Mouse (Mus musculus): ENCODE results near the gene Wdr25. TPM values are rescaled to one million over a fixed set of nuclear protein-coding genes. Genes with fewer than 3 reads are reported as not detected.
A peak's percentile ranks its signal among the peaks of the same experiment; 100 is the strongest.

Gene Wdr25
- total RNA-seq, 2 experiments from 2014 or later, result 5.8 to 8.1 TPM

GRCm38 (mm10) chr12:108937506-108937905 lies 44.1 kb downstream of the Wdr25 start:
- DNase-seq, result no peak

- no peak for DNase-seq
Observed at GRCm38 (mm10) chr12:108938844-108939243, 45.4 kb downstream of the Wdr25 start.

GRCm38 (mm10) chr12:108939317-108939716 lies 45.9 kb downstream of the Wdr25 start:
- DNase-seq, result no peak

GRCm38 (mm10) chr12:108940255-108940654 lies 46.8 kb downstream of the Wdr25 start:
- DNase-seq, result no peak

GRCm38 (mm10) chr12:108941282-108941681 lies 47.9 kb downstream of the Wdr25 start:
- no peak for DNase-seq

- DNase-seq, result peak in 1 of 2 experiments; percentile 10
Observed at GRCm38 (mm10) chr12:108942203-108942923, 48.9 kb downstream of the Wdr25 start.

GRCm38 (mm10) chr12:108953011-108953550 lies 59.6 kb downstream of the Wdr25 start:
- no peak for DNase-seq

GRCm38 (mm10) chr12:108953838-108954237 lies 60.4 kb downstream of the Wdr25 start:
- no peak for DNase-seq

GRCm38 (mm10) chr12:108954456-108954855 lies 61.0 kb downstream of the Wdr25 start:
- DNase-seq, result no peak

GRCm38 (mm10) chr12:108958483-108958882 lies 65.1 kb downstream of the Wdr25 start:
- DNase-seq, result no peak

- DNase-seq, result no peak
Observed at GRCm38 (mm10) chr12:108958991-108959638, 65.7 kb downstream of the Wdr25 start.

- DNase-seq, result no peak
Observed at GRCm38 (mm10) chr12:108959639-108960219, 66.3 kb downstream of the Wdr25 start.

GRCm38 (mm10) chr12:108960225-108960624 lies 66.8 kb downstream of the Wdr25 start:
- peak; percentile 62 to 81 for DNase-seq

GRCm38 (mm10) chr12:108967631-108968030 lies 74.2 kb downstream of the Wdr25 start:
- no peak for DNase-seq

GRCm38 (mm10) chr12:108968031-108968430 lies 74.6 kb downstream of the Wdr25 start:
- DNase-seq, result no peak

- no peak for DNase-seq
Observed at GRCm38 (mm10) chr12:108971446-108971845, 78.0 kb downstream of the Wdr25 start.

GRCm38 (mm10) chr12:108972234-108972633 lies 78.8 kb downstream of the Wdr25 start:
- no peak for DNase-seq

GRCm38 (mm10) chr12:108979977-108980376 lies 86.5 kb downstream of the Wdr25 start:
- no peak for DNase-seq

- no peak for DNase-seq
Observed at GRCm38 (mm10) chr12:108981941-108982683, 88.7 kb downstream of the Wdr25 start.

GRCm38 (mm10) chr12:108982684-108982960 lies 89.2 kb downstream of the Wdr25 start:
- no peak for DNase-seq

GRCm38 (mm10) chr12:108983496-108983895 lies 90.1 kb downstream of the Wdr25 start:
- no peak for DNase-seq

GRCm38 (mm10) chr12:108984471-108984870 lies 91.0 kb downstream of the Wdr25 start:
- peak in 1 of 2 experiments; percentile 39 for DNase-seq

GRCm38 (mm10) chr12:108985025-108985424 lies 91.6 kb downstream of the Wdr25 start:
- no peak for DNase-seq
